Mouse (Mus musculus) heart, adult 2 months (tissue): ENCODE results near the gene Sgip1. TPM values are rescaled to one million over a fixed set of nuclear protein-coding genes. Genes with fewer than 3 reads are reported as not detected.

Experiments
- DNase-seq, 2 experiments: peaks; one replicate each; pipeline ENCODE4 v3.0.0; 2021
- H3K27ac ChIP-seq: fragments of 200-600 bp; 2 replicates; pipeline ENCODE4 v1.8.1; 2022
- H3K27me3 ChIP-seq: fragments of 200-500 bp; 2 replicates; pipeline ENCODE4 v1.6.1; 2012; ENCODE audit warnings: mild to moderate bottlenecking, low read length, inconsistent platforms, mixed read lengths; ENCODE audit not compliant: control insufficient read depth, insufficient read depth
- H3K36me3 ChIP-seq: fragments of 200-500 bp; 2 replicates; pipeline ENCODE4 v1.6.1; 2012; ENCODE audit warnings: low read length, inconsistent platforms; ENCODE audit not compliant: control insufficient read depth, insufficient read depth
- H3K4me1 ChIP-seq: fragments of 200-500 bp; 2 replicates; pipeline ENCODE4 v1.6.1; 2011; ENCODE audit warnings: low read length; ENCODE audit not compliant: control insufficient read depth, insufficient read depth
- H3K4me3 ChIP-seq: fragments of 200-600 bp; 2 replicates; pipeline ENCODE4 v1.8.1; 2022
- H3K79me2 ChIP-seq: fragments of 200-500 bp; replicated peaks from 2 replicates; pipeline ENCODE4 v1.6.1; 2012; ENCODE audit warnings: mild to moderate bottlenecking, inconsistent platforms, low read length, moderate library complexity, mixed read lengths; ENCODE audit not compliant: control insufficient read depth, insufficient read depth
- H3K9ac ChIP-seq: fragments of 200-500 bp; 2 replicates; pipeline ENCODE4 v1.6.1; 2012; ENCODE audit warnings: low read depth, mild to moderate bottlenecking, control low read depth, inconsistent platforms, low read length, mixed read lengths
- CTCF ChIP-seq: fragments of 200-600 bp; IDR thresholded peaks from 2 replicates; pipeline ENCODE4 v1.8.1; 2022; ENCODE audit warnings: antibody characterized with exemption, mild to moderate bottlenecking, moderate library complexity
- EP300 ChIP-seq: fragments of 200-500 bp; IDR thresholded peaks from 2 replicates; pipeline ENCODE4 v1.6.1; 2011; ENCODE audit warnings: low read depth, low read length, control low read depth; ENCODE audit not compliant: insufficient read depth
- POLR2A ChIP-seq: fragments of 200-500 bp; IDR thresholded peaks from 2 replicates; pipeline ENCODE4 v1.6.1; 2011; ENCODE audit warnings: mild to moderate bottlenecking, low read depth, low read length, control low read depth; ENCODE audit not compliant: insufficient read depth
- WGBS: fragments of 180-500 bp; shearing (Covaris S2); methylation state at CpG from one replicate; pipeline ENCODE4 v1.1.7; 2018; 5-methylcytosine and 5-hydroxymethylcytosine counted together
- intact Hi-C: fragments of 180-260 bp; cut with DNase I; formaldehyde crosslinking; loops from one replicate; pipeline ENCODE4 v1.15.1; 2025
- polyA plus RNA-seq: library from polyadenylated mRNA; depleted of rRNA; stranded (reverse); fragments of >200 nt; gene quantifications from 2 replicates; pipeline ENCODE4 v1.2.3, GENCODE M21; 2012
- total RNA-seq, 2 experiments: library from RNA; stranded (reverse); gene quantifications; 2 replicates each; pipeline ENCODE4 v1.2.3; 2021

The Sgip1 gene
- total and polyA plus RNA-seq, 3 experiments, result 0.57 to 2.0 (median 1.7) TPM

- no peak overlapping the region for H3K9ac ChIP-seq
- H3K4me3 ChIP-seq, result no peak overlapping the region
- H3K27ac ChIP-seq, result no peak overlapping the region
- intact Hi-C loops, result loop anchor here (5.0 kb wide), 1 partner anchor 227 kb away; no protein-coding TSS in a partner anchor
- TF ChIP-seq POLR2A (no peak), EP300 (no peak), CTCF (peak; percentile 64)
- no peaks in the 10 kb centered on the region for H3K4me1 ChIP-seq
- no peaks in the 10 kb centered on the region for H3K27me3 ChIP-seq
- DNase-seq, result no peak
- H3K36me3 ChIP-seq, result no peaks in the 10 kb centered on the region
- no peaks in the 10 kb centered on the region for H3K79me2 ChIP-seq
- WGBS, result 13% methylated on average over 1 of the region's 1 CpGs
Measured at GRCm38 (mm10) chr4:102719535-102719934, 21.6 kb upstream of the Sgip1 start.

GRCm38 (mm10) chr4:102719951-102720350 is 21.1 kb upstream of the Sgip1 start:
- intact Hi-C loops, result loop anchor here (5.0 kb wide), 1 partner anchor 228 kb away; no protein-coding TSS in a partner anchor
- H3K79me2 ChIP-seq, result no peaks in the 10 kb centered on the region

GRCm38 (mm10) chr4:102724442-102724841 is 16.7 kb upstream of the Sgip1 start:
- Histone ChIP-seq H3K4me1 (no peaks in the 10 kb centered on the region), H3K36me3 (no peaks in the 10 kb centered on the region), H3K9ac (no peak overlapping the region), H3K4me3 (no peak overlapping the region), H3K27ac (no peak overlapping the region), H3K79me2 (no peaks in the 10 kb centered on the region), H3K27me3 (no peaks in the 10 kb centered on the region)
- TF ChIP-seq EP300 (no peak), CTCF (no peak), POLR2A (no peak)
- no peak for DNase-seq
- intact Hi-C loops, result no loop called here
- WGBS, result 73% methylated on average over 5 of the region's 5 CpGs

More at GRCm38 (mm10) chr4:102719951-102720350, 21.1 kb upstream of the Sgip1 start:
- no peak overlapping the region for H3K4me3 ChIP-seq
- H3K36me3 ChIP-seq, result no peaks in the 10 kb centered on the region
- WGBS, result 49% methylated on average over 1 of the region's 1 CpGs
- H3K9ac ChIP-seq, result no peak overlapping the region
- no peaks in the 10 kb centered on the region for H3K27me3 ChIP-seq
- no peak for TF ChIP-seq CTCF
- no peaks in the 10 kb centered on the region for H3K4me1 ChIP-seq
- H3K27ac ChIP-seq, result no peak overlapping the region
- no peak for DNase-seq

- Histone ChIP-seq H3K4me3 (no peak overlapping the region), H3K4me1 (no peaks in the 10 kb centered on the region), H3K9ac (no peak overlapping the region), H3K36me3 (no peaks in the 10 kb centered on the region), H3K27ac (no peak overlapping the region), H3K27me3 (no peaks in the 10 kb centered on the region), H3K79me2 (no peaks in the 10 kb centered on the region)
- WGBS, result 74% methylated on average over 3 of the region's 3 CpGs
- intact Hi-C loops, result no loop called here
- DNase-seq, result no peak
- TF ChIP-seq POLR2A (no peak), CTCF (no peak), EP300 (no peak)
Measured at GRCm38 (mm10) chr4:102730976-102731375, 10.1 kb upstream of the Sgip1 start.

GRCm38 (mm10) chr4:102734022-102734657 is 7.0 kb upstream of the Sgip1 start:
- Histone ChIP-seq H3K9ac (no peak overlapping the region), H3K4me1 (no peaks in the 10 kb centered on the region), H3K27me3 (no peaks in the 10 kb centered on the region), H3K4me3 (no peak overlapping the region), H3K36me3 (no peaks in the 10 kb centered on the region), H3K27ac (no peak overlapping the region), H3K79me2 (no peaks in the 10 kb centered on the region)
- TF ChIP-seq EP300 (no peak), POLR2A (no peak), CTCF (no peak)
- intact Hi-C loops, result no loop called here
- 69% methylated on average over 9 of the region's 9 CpGs for WGBS
- no peak for DNase-seq

- H3K36me3 ChIP-seq, result no peaks in the 10 kb centered on the region
- no peak overlapping the region for H3K9ac ChIP-seq
- H3K79me2 ChIP-seq, result no peaks in the 10 kb centered on the region
- TF ChIP-seq CTCF, result no peak
- no peak for TF ChIP-seq POLR2A
- no peak for TF ChIP-seq EP300
- H3K27ac ChIP-seq, result no peak overlapping the region
- H3K27me3 ChIP-seq, result no peaks in the 10 kb centered on the region
- intact Hi-C loops, result no loop called here
- 70% methylated on average over 3 of the region's 3 CpGs for WGBS
- no peak overlapping the region for H3K4me3 ChIP-seq
- no peak for DNase-seq
- H3K4me1 ChIP-seq, result no peaks in the 10 kb centered on the region
Measured at GRCm38 (mm10) chr4:102753334-102754090, 12.4 kb downstream of the Sgip1 start.
